Mouse (Mus musculus): ENCODE measurements around the gene Gm20431.

The Gm20431 gene

GRCm38 (mm10) chr2:167569934-167570651, 91.2 kb downstream of the Gm20431 start:
- no peak for DNase-seq (ENCODE audit: low read depth)

- DNase-seq (ENCODE audit: low read depth), result no peak
Measured at GRCm38 (mm10) chr2:167568112-167568511, 93.2 kb downstream of the Gm20431 start.

DNA sequence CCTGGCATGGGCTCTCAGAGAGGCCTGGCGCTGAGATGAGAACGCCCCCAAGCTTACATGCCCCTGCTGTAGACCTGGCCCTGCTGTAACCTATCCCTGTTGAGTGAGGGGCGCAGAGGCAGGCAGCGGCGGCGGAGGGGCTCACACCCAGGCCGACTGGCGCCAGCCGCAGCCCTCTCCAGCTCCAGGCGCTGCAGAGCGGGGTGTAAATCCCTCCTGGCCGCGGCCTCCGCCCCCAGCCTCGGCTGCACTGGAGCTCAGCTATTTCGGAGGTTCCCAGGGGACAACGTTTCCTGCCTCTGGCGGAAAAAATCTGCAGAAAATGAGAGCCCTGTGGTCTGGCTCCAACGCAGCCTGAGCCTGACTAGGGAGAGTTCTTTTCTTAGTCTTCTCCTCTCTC, 95.6 kb downstream of the Gm20431 start:
- no peak for DNase-seq (ENCODE audit: low read depth)

DNA sequence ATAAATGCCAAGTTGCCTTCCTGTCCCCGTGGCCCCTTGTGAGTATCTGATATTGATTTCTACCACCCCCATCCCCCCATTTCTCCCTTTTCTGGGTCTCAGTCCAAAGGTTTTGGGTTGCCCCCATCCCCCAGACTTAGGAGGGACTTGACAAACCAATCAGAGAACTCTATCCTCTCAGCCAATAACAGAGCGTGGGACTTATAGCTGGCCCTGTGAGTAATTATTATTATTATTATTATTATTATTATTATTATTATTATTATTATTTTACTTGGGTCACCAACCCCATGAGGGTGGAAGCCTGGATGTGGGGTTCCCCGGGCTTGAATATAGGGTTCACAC, 96.0 kb downstream of the Gm20431 start:
- DNase-seq (ENCODE audit: low read depth), result no peak

GRCm38 (mm10) chr2:167564551-167565311, 96.6 kb downstream of the Gm20431 start:
- DNase-seq (ENCODE audit: low read depth), result no peak

- no peak for DNase-seq (ENCODE audit: low read depth)
Measured at GRCm38 (mm10) chr2:167563703-167564102, 97.6 kb downstream of the Gm20431 start.

- no peak for DNase-seq (ENCODE audit: low read depth)
Measured at GRCm38 (mm10) chr2:167563035-167563434, 98.3 kb downstream of the Gm20431 start.

DNA sequence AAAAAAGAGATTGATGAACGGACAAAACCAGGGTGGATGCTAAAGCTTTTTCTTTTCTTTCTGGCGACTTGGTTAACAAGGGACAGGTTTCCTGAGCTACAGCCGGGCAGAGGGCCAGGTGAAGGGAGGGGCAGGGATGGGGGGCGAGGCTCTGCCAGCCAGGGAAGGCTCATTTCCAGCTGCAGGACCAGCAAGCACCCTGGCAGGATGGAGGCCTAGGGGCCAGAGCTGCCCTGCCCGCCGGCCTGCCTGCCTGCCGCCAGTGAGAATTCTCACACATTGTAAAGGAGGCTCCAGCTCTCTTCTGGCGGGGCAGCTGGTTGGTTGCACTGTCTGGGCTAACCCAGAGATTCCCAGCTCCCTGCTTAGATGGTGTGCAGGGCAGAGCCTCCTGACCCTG, 99.2 kb downstream of the Gm20431 start:
- no peak for DNase-seq (ENCODE audit: low read depth)

- no peak for DNase-seq (ENCODE audit: low read depth)
Measured at GRCm38 (mm10) chr2:167559413-167559812, 101.9 kb downstream of the Gm20431 start.

Measured in c-Kit-positive CD71-positive TER-119-negative erythroid progenitor cells, embryonic 14.5 days (primary cell).